Mouse (Mus musculus): ENCODE data around the gene Ypel2. TPM values are rescaled to one million over a fixed set of nuclear protein-coding genes. Genes with fewer than 3 reads are reported as not detected.
"Not testable (repeated sequence)": the region's sequence is repeated elsewhere in the genome, so short reads cannot be mapped to it uniquely, and the experiment has no call there.

Gene Ypel2
- 10 to 100 TPM; 46.1 to 46.4 TPM for total RNA-seq (2021)
- long read RNA-seq, experiment 1, full-length matches to known transcripts = 18 of 36 reads
- long read RNA-seq, experiment 1, partial matches to known transcripts = 0 of 36 reads
- long read RNA-seq, experiment 1, other reads (novel, unspliced or antisense) = 18 of 36 reads
- long read RNA-seq, experiment 2, full-length matches to known transcripts = 9 of 18 reads
- long read RNA-seq, experiment 2, partial matches to known transcripts = 0 of 18 reads
- long read RNA-seq, experiment 2, other reads (novel, unspliced or antisense) = 9 of 18 reads

DNA sequence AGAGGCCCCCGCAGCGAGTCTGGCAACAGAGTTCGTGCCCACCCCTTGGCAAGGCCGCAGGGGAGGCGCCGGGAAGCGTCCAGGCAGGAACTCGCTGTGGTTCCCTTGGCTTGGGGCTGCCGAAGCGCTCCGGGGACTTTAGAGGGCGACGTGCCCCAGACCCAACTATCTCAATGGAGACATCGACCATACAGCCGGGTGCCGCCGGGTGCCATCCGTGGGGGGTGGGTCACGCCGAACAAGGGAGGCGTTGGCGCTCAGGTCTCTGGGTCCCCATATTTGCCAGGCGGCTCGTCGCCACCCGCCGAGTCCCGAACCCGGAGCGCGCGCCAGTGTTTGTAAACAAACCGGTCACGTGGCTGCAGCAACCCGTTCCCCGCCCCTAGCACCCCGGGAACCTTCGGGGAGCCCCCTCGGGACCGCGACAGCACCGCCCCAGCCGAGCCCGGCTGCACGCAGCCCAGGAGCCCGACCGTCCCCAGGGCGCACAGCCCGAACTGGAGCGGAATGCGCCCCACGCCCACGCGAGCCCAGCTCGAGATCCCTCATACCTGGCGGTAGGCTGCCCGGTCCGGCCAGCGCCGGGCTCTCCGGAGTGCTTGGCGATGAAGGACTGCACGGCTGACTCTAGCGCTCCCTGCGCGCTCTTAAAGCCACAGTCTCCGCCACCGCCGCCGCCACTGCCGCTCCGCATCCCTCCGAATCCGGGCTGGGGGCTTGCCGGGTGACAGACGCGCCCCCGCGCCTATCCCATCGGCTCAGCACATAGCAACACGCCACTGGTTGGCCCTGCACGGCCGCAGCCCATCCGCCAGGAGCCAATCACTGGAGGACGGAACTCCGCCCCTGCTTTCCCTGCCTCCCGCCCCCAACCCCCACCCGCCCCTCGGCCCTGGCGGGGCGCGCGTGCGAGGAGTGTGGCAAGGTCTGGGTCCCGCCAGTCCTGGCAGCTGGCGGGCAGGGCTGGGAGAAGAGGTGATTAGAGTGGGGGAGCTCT lies at the start of gene Ypel2:
TSS of gene Ypel2 (minus strand) at position 667 of the 997 bp plus-strand sequence.
- peak; percentile 95 to 98 for DNase-seq (ENCODE audit: low spot score in 2 of 2)

DNA sequence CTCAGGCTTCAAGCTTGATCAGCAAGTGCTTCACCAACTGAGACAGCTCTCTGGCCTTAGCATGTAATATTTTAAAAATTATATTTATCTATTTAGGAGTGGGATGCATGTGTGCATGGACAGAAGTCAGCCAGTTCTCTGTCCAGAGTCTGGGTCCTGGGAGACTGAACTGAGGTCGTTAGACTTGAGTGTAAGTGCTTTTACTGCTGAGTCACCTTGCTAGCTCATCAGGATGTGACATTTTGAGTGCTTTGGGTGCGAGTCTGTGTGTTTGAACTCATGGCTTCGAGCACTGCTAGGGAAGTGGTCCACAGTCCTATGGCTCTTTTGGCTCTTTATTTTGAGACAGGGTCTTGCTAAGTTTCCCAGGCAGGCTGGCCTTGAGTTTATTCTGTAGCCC lies 49.5 kb upstream of the Ypel2 start:
- no peak for DNase-seq (ENCODE audit: low spot score in 2 of 2)

DNA sequence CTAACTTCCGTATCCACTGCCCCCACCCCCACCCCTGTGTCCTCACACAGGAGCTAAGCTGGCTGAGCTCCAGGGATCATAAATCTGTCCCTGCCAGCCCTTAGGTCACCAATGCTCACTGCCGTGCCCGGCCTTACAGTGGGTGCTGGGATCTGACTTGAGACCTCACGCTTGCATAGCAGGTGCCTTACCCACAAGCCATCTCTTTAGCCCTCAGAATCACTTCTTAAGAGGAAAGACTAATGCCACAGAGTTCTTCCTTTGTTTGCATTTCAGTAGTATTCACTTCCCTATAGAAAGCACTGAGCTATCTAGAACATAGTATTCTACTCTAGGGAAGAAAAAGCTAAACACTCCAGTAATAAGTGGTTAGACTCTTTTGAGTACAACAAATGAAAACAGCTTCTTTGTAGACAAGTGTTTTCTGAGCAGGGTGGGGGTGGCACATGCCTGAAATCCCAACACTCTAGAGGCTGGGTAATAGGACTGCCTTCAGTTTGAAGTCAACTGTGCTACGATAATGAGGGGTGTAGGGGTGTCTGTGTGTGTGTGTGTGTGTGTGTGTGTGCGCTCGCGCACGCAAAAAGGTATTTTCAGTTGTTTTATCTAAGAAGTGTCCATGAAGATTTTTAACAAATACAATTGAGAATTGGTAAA lies 45.9 kb upstream of the Ypel2 start:
- DNase-seq (ENCODE audit: low spot score in 2 of 2) = no peak

- no peak for DNase-seq (ENCODE audit: low spot score in 2 of 2)
Measured at GRCm38 (mm10) chr11:87036180-87036579, 42.7 kb upstream of the Ypel2 start.

DNA sequence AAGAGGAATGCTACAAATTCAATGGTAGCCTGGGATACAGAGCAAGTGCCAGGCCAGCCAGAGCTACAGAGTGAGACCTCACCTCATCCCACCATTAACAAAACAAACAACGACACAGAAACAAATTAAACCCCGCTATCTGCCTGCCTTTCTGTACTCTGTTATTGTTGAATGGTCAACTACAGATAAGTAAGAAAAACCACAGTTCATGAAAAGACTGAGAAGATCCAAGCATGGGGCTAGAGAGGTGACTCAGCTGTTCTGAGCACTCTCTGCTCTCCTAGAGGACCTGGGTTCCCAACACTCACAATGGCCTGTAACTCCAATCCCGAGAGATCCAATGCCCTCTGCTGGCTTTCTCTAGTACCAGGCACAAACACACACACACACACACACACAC lies 34.7 kb upstream of the Ypel2 start:
- DNase-seq (ENCODE audit: low spot score in 2 of 2) = no peak

GRCm38 (mm10) chr11:87026096-87026875 lies 32.8 kb upstream of the Ypel2 start:
- DNase-seq (ENCODE audit: low spot score in 2 of 2) = no peak

DNA sequence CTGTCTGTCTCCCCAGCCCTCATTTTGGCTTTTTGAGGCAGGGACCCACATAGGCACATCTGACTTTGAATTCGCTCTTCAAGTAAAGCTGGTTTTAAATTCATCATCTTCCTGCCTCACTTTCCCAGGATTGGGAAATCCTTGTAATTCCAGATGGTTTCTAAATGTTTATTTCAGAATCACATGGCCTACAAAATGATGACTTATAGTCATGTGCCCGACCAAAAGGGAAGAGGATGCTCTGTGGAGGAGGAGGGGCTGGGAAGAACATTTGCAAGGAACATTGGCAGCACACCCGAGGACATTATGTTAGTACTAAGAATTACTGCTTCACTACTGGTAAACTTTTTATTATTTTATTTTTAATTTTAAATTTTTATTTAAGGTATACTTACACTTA lies 31.8 kb upstream of the Ypel2 start:
- DNase-seq (ENCODE audit: low spot score in 2 of 2) = no peak

DNA sequence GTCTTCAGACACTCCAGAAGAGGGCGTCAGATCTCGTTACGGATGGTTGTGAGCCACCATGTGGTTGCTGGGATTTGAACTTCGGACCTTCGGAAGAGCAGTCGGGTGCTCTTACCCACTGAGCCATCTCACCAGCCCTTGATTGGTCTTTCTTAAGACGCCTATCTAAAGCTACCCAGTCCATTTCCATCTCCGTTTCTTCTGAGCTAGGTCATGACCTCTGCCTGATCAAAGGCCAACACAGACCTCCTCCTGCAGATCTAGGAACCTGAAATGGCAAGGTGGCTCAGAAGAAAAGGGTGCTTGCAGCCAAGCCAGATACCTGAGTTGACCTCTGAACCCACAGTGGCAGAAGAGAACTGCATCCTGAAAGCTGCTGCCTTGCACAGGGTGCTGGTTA lies 29.7 kb upstream of the Ypel2 start:
- not testable (repeated sequence) for DNase-seq (ENCODE audit: low spot score in 2 of 2)

DNA sequence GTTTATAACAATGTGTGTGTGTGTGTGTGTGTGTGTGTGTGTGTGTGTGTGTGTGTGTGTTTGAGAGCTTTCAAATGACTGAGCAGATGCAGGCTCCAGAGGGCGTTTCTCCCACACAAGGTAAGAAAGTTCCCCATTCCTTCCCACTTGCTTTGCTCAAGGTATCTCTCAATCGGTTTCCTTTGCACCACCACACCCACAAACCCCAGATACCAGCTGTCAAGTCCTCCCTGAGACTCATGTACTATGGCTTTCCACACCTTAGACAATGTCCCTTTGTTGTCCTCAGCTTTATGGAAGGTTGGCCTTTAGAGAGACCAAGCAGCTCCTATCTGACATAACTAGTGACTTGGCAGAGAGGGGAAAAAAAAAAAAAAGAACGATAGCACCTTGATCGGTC lies 29.3 kb upstream of the Ypel2 start:
- DNase-seq (ENCODE audit: low spot score in 2 of 2) = no peak

- DNase-seq (ENCODE audit: low spot score in 2 of 2) = no peak
Measured at GRCm38 (mm10) chr11:87021551-87021950, 28.0 kb upstream of the Ypel2 start.

GRCm38 (mm10) chr11:87020449-87020848 lies 26.9 kb upstream of the Ypel2 start:
- no peak for DNase-seq (ENCODE audit: low spot score in 2 of 2)

- no peak for DNase-seq (ENCODE audit: low spot score in 2 of 2)
Measured at GRCm38 (mm10) chr11:87019431-87019830, 25.9 kb upstream of the Ypel2 start.

GRCm38 (mm10) chr11:87018081-87018480 lies 24.6 kb upstream of the Ypel2 start:
- DNase-seq (ENCODE audit: low spot score in 2 of 2) = no peak

GRCm38 (mm10) chr11:87015691-87016090 lies 22.2 kb upstream of the Ypel2 start:
- no peak for DNase-seq (ENCODE audit: low spot score in 2 of 2)

- peak; percentile 48 to 62 for DNase-seq (ENCODE audit: low spot score in 2 of 2)
Measured at GRCm38 (mm10) chr11:87010476-87010875, 17.0 kb upstream of the Ypel2 start.

GRCm38 (mm10) chr11:87007371-87007770 lies 13.9 kb upstream of the Ypel2 start:
- no peak for DNase-seq (ENCODE audit: low spot score in 2 of 2)

DNA sequence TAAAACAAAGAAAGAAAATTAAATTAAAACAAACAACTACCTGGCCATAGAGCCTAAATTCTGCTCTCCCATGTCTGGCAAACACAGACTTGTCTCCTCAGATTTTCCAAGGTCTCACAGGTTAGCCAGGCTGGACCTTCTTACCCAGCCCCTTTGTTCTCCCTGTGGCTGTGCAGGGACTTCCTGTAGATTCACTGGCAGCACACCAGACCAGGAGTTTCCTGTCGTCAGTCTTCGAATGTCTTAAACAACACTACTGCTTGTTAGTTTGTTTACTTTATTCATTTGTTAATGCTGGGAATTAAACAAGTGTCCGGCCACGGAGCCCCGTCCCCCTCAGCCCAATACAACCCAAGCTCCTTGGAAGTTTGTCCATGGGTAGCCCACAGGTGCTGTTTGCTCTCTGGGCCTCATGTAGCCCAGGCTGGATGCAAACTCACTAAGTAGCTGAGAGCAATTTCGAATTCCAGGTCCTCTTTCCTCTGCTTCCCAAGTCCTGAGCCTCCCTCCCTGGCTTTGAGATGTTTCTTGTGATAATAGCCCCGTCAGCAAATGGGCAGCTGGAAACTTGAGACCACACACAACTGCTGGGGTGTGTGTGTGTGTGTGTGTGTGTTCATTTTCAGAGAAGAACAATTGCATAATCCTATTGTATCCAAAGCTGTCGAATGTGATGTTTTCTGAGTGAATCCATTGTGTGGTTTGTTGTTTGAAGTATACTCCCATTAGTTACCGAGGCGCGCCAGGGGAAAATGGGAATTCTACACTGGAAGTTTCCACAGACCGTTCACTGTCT lies 11.7 kb upstream of the Ypel2 start:
- DNase-seq (ENCODE audit: low spot score in 2 of 2) = no peak

DNA sequence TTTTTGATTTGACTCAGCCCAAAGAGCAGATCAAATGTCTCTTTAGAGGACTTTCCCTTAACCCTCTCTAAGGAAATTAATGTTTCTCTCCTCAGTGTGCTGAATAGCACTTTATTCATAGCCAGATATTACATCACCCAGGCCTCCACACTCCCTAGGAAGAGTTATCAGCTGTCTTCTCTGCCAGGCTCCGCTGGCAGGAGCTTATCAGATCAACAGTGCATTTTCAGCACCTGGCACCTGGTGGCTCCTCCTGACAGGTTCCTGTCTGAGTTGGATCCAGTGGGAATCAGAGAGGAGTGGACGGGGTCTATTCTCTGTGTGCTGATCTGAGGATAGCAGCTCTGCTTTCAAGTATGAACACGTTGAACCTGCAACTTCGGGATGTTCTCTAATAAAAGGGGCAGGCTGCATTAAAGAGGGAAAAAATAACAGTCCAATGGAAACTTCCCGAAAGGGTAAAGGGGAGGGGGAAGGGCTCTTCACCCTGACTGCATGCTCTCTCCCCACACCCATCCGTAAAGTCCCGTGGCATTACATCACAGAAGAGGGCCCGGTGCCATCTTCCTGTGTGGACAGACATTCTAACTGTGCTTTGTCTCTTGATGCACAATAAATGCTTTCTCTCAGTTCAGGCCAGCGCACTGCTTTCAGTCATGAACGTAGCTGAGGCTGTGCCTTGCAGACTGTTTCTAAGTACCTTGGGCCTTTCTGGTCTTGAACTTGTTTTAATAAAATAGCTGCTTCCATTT lies 8.7 kb upstream of the Ypel2 start:
- peak in 1 of 2 experiments; percentile 45 for DNase-seq (ENCODE audit: low spot score in 2 of 2)

GRCm38 (mm10) chr11:87001217-87001616 lies 7.7 kb upstream of the Ypel2 start:
- DNase-seq (ENCODE audit: low spot score in 2 of 2) = no peak

Measured in left cerebral cortex, adult 18-20 months (tissue).